Mouse (Mus musculus): ENCODE data around the gene Zfp318. TPM values are rescaled to one million over a fixed set of nuclear protein-coding genes. Genes with fewer than 3 reads are reported as not detected.

Zfp318 gene
- 5.7 and 6.8 TPM in 2 replicates for polyA plus RNA-seq (2015; fragmentation: Nextera tagmentation; extraction: Ambion mirVana)

DNA sequence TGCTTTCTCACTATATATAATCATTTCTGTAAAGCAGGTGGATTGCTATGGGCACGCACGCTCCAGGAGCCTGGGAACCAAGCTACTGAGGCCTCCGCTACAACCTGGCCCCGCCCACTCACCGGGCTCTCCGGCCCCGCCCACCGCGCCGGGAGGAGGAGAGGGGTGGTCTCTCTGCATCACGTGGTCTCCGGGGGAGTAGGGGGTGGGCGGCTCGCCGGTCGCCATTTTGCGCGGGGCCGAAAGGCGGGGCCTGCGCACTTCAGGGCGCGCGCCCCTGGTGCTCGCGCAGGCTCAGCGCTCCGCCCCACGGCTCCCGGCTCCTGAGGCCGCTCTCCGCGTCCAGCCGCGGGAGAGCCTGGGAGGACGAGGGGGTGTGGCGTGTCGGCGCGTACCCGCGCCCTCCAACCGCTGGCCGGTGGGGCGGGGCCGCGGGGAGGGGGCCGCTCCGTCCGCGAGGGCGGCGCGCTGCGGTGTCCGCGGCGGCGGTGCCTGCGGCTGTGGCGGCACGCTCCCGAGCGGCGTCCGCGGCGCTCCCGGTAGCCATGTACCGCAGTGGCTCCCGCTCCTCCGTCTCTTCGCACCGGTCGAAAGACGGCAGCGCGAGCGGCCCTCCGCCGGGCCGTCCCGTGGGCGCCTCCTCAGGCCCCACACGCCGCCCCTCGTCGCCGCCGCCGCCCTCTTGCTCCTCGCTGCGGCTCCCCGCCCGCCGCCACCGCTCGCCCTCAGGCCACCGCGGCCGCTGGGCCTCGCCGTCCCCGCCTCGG, at the start of gene Zfp318:
TSS of gene Zfp318 (plus strand) at position 438 of the 767 bp plus-strand sequence.

DNA sequence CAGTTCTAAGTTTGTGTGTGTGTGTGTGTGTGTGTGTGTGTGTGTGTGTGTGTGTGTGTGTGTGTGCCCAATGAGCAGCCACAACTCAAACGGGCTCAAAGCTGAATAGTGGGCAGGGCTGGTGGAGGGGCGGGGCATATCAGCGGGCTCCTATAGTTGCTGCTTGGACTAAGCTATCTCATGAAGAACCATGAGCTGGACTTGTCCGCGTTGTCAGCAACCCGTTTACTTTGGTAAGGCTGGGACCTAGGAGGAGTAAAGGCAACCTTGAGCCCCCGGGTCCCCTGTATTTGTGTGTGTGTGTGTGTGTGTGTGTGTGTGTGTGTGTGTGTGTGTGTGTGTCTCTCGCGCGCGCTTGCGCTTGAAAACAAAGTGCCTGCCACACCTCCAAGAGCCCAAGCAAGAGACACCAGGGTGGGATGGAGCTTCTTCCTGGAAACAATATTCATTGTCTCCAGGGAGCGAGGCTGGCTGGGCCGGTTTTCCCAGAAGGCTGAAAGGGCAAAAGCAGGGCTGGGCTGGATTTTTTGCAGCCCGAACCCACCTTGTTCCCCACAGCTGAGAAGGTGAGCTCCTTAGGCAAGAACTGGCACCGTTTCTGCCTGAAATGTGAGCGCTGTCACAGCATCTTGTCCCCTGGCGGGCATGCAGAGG, 45.4 kb downstream of the Zfp318 start, which contains the start of gene Crip3:
TSS of gene Crip3 (plus strand) at position 166 of the 654 bp plus-strand sequence.

GRCm38 (mm10) chr17:46438298-46438873, 54.9 kb downstream of the Zfp318 start, which contains the start of gene Slc22a7:
Gene Slc22a7, minus strand, starts transcription at chr17:46438457.

Other genes with a start within 250 kb of the Zfp318 start
- gene Rsph9, start 239.5 kb upstream of the Zfp318 start, polyA plus RNA-seq (2015; fragmentation: Nextera tagmentation; extraction: Ambion mirVana) = 24.7 and 33.6 TPM in 2 replicates
- gene Mad2l1bp, start 230.2 kb upstream of the Zfp318 start, polyA plus RNA-seq (2015; fragmentation: Nextera tagmentation; extraction: Ambion mirVana) = 22.5 and 27.2 TPM in 2 replicates
- 15.1 and 23.4 TPM in 2 replicates for gene Gtpbp2, start 222.7 kb upstream of the Zfp318 start, polyA plus RNA-seq (2015; fragmentation: Nextera tagmentation; extraction: Ambion mirVana)
- 12.1 and 18.7 TPM in 2 replicates for gene Polh, start 181.1 kb upstream of the Zfp318 start, polyA plus RNA-seq (2015; fragmentation: Nextera tagmentation; extraction: Ambion mirVana)
- gene Xpo5, start 180.9 kb upstream of the Zfp318 start, polyA plus RNA-seq (2015; fragmentation: Nextera tagmentation; extraction: Ambion mirVana) = 16.4 and 37.0 TPM in 2 replicates
- gene Polr1c, start 135.7 kb upstream of the Zfp318 start, polyA plus RNA-seq (2015; fragmentation: Nextera tagmentation; extraction: Ambion mirVana) = 79.4 and 112 TPM in 2 replicates
- gene Yipf3, start 135.7 kb upstream of the Zfp318 start, polyA plus RNA-seq (2015; fragmentation: Nextera tagmentation; extraction: Ambion mirVana) = 94.3 and 154 TPM in 2 replicates
- 2.7 TPM in 2 replicates for gene Lrrc73, start 130.2 kb upstream of the Zfp318 start, polyA plus RNA-seq (2015; fragmentation: Nextera tagmentation; extraction: Ambion mirVana)
- 18.1 and 25.6 TPM in 2 replicates for gene Tjap1, start 100.7 kb upstream of the Zfp318 start, polyA plus RNA-seq (2015; fragmentation: Nextera tagmentation; extraction: Ambion mirVana)
- 0.22 and 0.87 TPM in 2 replicates for gene Dlk2, start 86.3 kb upstream of the Zfp318 start, polyA plus RNA-seq (2015; fragmentation: Nextera tagmentation; extraction: Ambion mirVana)
- 3.3 and 4.3 TPM in 2 replicates for gene Abcc10, start 55.4 kb upstream of the Zfp318 start, polyA plus RNA-seq (2015; fragmentation: Nextera tagmentation; extraction: Ambion mirVana)
- gene Crip3, start 45.2 kb downstream of the Zfp318 start, polyA plus RNA-seq (2015; fragmentation: Nextera tagmentation; extraction: Ambion mirVana) = 1.6 TPM in 2 replicates
- 0.22 TPM in 1 of 2 replicates, not detected in the other for gene Slc22a7, start 54.7 kb downstream of the Zfp318 start, polyA plus RNA-seq (2015; fragmentation: Nextera tagmentation; extraction: Ambion mirVana)
- 0.52 and 1.7 TPM in 2 replicates for gene Ttbk1, start 103.9 kb downstream of the Zfp318 start, polyA plus RNA-seq (2015; fragmentation: Nextera tagmentation; extraction: Ambion mirVana)
- 9.2 and 12.5 TPM in 2 replicates for gene Dnph1, start 113.0 kb downstream of the Zfp318 start, polyA plus RNA-seq (2015; fragmentation: Nextera tagmentation; extraction: Ambion mirVana)
- 5.8 and 6.3 TPM in 2 replicates for gene Cul9, start 162.7 kb downstream of the Zfp318 start, polyA plus RNA-seq (2015; fragmentation: Nextera tagmentation; extraction: Ambion mirVana)
- gene Srf, start 172.4 kb downstream of the Zfp318 start, polyA plus RNA-seq (2015; fragmentation: Nextera tagmentation; extraction: Ambion mirVana) = 2.0 and 4.1 TPM in 2 replicates
- gene Ptk7, start 245.8 kb downstream of the Zfp318 start, polyA plus RNA-seq (2015; fragmentation: Nextera tagmentation; extraction: Ambion mirVana) = 20.2 and 22.3 TPM in 2 replicates